Mouse (Mus musculus) liver, embryonic 12.5 days (tissue): ENCODE results near the gene Ablim2. TPM values are rescaled to one million over a fixed set of nuclear protein-coding genes. Genes with fewer than 3 reads are reported as not detected.
A peak's percentile ranks its signal among the peaks of the same experiment; 100 is the strongest.

Source experiments
- ATAC-seq: fragments of 200-750 bp; cut with Nextera tagmentation; 2 replicates; pipeline ENCODE4 v1.8.0; 2017; ENCODE audit warnings: moderate number of reproducible peaks, mild to moderate bottlenecking, moderate library complexity
- H3K27ac ChIP-seq: fragments of 300-500 bp; sonication (generic); 2 replicates; pipeline ENCODE4 v1.5.1; 2016; ENCODE audit warnings: mild to moderate bottlenecking
- H3K27me3 ChIP-seq: fragments of 300-500 bp; sonication (generic); replicated peaks from 2 replicates; pipeline ENCODE4 v1.6.1; 2016; ENCODE audit warnings: mild to moderate bottlenecking, moderate library complexity
- H3K36me3 ChIP-seq: fragments of 300-500 bp; sonication (generic); 2 replicates; pipeline ENCODE4 v1.6.1; 2016; ENCODE audit warnings: mild to moderate bottlenecking, moderate library complexity
- H3K4me1 ChIP-seq: fragments of 300-500 bp; sonication (generic); 2 replicates; pipeline ENCODE4 v1.6.1; 2016
- H3K4me2 ChIP-seq: fragments of 300-500 bp; sonication (generic); 2 replicates; pipeline ENCODE4 v1.6.1; 2016; ENCODE audit warnings: mild to moderate bottlenecking, moderate library complexity
- H3K4me3 ChIP-seq: fragments of 300-500 bp; sonication (generic); 2 replicates; pipeline ENCODE4 v1.5.1; 2016; ENCODE audit warnings: mild to moderate bottlenecking, moderate library complexity
- H3K9ac ChIP-seq: fragments of 300-500 bp; sonication (generic); 2 replicates; pipeline ENCODE4 v1.6.1; 2016; ENCODE audit warnings: mild to moderate bottlenecking, moderate library complexity
- H3K9me3 ChIP-seq: fragments of 300-500 bp; sonication (generic); replicated peaks from 2 replicates; pipeline ENCODE4 v1.6.1; 2016; ENCODE audit warnings: mild to moderate bottlenecking, moderate library complexity
- WGBS: fragments of 180-500 bp; shearing (Covaris S2); methylation state at CpG from one replicate; pipeline ENCODE4 v1.1.7; 2016; ENCODE audit not compliant: insufficient replicate concordance; 5-methylcytosine and 5-hydroxymethylcytosine counted together
- polyA plus RNA-seq: library from polyadenylated mRNA; unstranded; fragments of >200 nt; fragmentation: Nextera tagmentation; extraction: Ambion mirVana; gene quantifications from 2 replicates; pipeline ENCODE4 v1.2.1, GENCODE M21; 2016

Ablim2 gene
- polyA plus RNA-seq, 1 experiment from 2014 or later = 0.12 TPM

DNA sequence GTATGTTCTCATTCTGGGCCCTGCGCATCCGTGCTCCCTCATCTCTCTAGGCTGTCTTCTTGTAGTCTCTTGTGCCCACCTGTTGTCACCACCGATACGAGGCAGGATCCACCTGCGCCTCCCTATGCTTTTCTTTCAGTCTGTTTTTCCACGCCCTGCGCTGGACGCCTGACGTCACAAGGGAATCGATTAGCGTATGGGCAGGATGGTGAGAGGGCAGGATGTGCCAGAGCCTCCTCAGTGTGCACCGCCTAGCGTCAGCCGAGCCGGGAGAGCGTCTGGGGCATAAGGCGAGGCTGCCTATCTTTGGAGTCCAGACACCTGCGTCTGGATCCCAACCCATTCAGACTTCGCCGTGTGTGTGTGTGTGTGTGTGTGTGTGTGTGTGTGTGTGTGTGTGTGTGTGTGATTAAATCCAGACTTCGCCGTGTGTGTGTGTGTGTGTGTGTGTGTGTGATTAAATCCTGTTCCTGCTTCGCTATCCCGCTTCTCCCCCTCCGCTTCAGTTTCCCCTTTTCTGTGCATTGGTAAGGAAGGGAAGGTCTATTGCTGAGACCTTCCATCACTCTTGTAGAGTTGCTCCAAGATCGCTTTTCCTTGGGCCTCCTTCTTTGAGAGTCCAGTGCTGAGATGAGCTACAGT is 562 bp upstream of the Ablim2 start:
- ATAC-seq = peak; percentile 47
- Histone ChIP-seq H3K4me2 (peak overlapping the region; percentile 92), H3K9me3 (no peaks in the 10 kb centered on the region), H3K9ac (no peak overlapping the region), H3K36me3 (no peaks in the 10 kb centered on the region), H3K4me3 (peak overlapping the region; percentile 56), H3K27me3 (peaks cover 57% of the 10 kb centered on the region), H3K27ac (no peak overlapping the region), H3K4me1 (peaks cover 18% of the 10 kb centered on the region)
- WGBS = 6% methylated on average over 25 of the region's 26 CpGs

DNA sequence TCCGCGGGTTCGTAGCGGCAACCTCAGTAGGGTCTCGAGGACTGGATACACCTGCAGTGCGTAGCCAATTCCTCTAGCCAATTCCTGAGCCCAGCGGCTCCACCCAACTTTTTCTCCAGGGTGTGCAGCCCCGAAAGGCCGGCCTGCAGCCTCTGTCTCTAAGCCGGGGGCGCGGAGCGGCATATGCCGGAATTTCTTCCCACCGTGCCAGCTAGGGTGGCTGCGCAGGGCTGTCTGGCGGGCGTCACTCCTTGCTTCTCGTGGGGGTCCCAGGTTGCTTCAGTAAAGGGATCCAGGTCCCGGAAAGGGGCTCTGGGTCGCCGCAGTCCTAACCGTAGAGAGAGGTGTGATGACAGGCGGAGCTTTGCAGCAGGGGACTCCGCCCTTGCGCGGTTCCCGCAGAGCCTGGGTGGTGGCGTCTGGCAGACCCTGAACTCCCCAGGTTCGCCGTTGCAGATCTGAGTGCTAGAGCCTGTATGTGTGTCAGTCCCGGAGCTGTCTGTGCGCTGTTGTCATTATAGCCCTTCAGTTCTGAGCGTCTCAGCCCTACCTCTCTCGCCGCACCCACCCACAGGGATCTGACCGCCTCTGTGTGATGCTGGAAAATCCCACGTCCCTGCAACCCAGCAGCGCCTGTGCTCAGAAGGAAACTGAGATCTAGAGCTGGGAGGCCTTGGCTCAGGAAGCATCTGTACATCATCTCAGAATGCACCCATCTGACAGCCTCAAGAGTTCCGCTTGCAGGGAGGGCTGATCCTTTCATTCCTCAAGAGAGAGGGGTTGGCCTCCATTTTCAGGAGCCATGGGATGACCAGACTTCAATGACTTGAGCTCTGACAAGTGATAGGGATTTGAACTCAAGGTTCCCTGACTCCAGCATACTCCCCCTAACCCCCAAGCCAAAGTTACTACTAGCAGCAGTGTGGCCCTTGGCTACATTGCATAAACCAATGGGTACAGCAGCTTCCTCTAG is 687 bp downstream of the Ablim2 start:
- peak overlapping the region; percentile 44; the same call in 1 of the 2 replicates for H3K9ac ChIP-seq
- H3K4me2 ChIP-seq = peak overlapping the region; percentile 92
- peaks cover 61% of the 10 kb centered on the region for H3K27me3 ChIP-seq
- peaks cover 18% of the 10 kb centered on the region for H3K4me1 ChIP-seq
- no peaks in the 10 kb centered on the region for H3K36me3 ChIP-seq
- H3K27ac ChIP-seq = no peak overlapping the region
- ATAC-seq = no peak
- peak overlapping the region; percentile 56 for H3K4me3 ChIP-seq
- 3% methylated on average over 40 of the region's 40 CpGs for WGBS
- no peaks in the 10 kb centered on the region for H3K9me3 ChIP-seq

DNA sequence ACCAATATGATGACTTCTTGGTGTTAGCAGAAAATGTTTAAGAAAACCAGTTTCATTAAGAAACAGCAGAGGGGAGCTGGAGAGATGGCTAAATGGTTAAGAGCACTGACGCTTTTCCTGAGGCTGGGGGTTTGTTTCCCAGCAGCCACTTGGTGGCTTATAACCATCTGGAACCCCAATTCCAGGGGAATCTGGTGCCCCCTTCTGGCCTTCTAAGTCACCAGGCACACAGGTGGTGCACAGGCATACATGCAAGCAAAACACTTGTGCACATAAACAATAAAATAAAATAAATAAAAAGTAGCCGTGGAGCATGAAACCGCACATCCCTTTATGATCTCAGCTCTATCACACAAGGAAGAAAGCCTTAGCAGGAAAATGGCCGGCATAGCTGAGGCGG is 3.6 kb downstream of the Ablim2 start:
- WGBS = 58% methylated on average over 5 of the region's 5 CpGs
- ATAC-seq = no peak

DNA sequence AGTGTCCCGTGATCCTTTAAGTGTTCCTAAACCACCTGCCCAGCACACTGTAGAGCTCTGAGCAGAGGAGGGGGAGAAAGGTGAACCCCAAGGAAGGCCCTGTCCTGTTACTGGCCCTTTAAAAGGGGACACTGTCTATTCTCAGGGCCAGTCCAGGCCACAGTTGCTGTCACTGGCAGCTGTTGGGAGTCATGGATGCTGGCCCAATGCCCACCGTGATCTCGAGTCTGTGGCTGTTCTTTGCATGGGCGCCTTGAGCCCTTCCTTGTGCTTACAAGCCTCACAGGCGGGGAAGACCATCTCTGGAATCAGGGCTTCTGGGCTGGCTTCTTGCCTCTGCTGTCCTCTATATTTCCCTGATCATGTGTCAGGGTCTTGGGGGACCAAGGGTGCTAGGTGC is 4.7 kb downstream of the Ablim2 start:
- no peak for ATAC-seq
- Histone ChIP-seq H3K36me3 (no peaks in the 10 kb centered on the region), H3K4me3 (no peak overlapping the region), H3K4me1 (peaks cover 10% of the 10 kb centered on the region), H3K27ac (no peak overlapping the region), H3K9ac (no peak overlapping the region), H3K9me3 (no peaks in the 10 kb centered on the region), H3K4me2 (no peak overlapping the region), H3K27me3 (peaks cover 48% of the 10 kb centered on the region)
- 53% methylated on average over 5 of the region's 5 CpGs for WGBS

More for the DNA sequence above, 3.6 kb downstream of the Ablim2 start:
- H3K9me3 ChIP-seq = no peaks in the 10 kb centered on the region
- no peak overlapping the region for H3K4me2 ChIP-seq
- peaks cover 58% of the 10 kb centered on the region for H3K27me3 ChIP-seq
- peaks cover 18% of the 10 kb centered on the region for H3K4me1 ChIP-seq
- no peak overlapping the region for H3K4me3 ChIP-seq
- H3K36me3 ChIP-seq = no peaks in the 10 kb centered on the region
- H3K9ac ChIP-seq = no peak overlapping the region
- H3K27ac ChIP-seq = no peak overlapping the region

DNA sequence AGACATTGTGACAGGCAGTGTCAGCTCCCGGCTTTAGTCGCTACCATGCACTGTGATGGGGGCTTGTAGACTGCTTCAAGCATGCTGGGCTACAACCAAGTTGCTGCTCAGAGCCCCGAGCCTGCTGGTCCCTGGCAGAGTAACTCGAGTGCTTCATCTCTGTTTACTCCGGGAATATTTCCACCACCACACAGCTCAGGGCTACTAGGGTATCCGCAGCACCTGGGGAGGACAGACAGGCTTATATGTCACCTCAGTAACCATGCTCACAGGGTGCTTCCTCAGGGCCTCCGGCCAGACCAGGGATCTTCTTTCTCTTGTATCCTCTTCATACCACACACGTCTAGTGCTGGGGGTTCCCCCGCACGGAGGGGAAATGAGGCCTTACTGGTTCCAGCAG is 5.2 kb downstream of the Ablim2 start:
- H3K27me3 ChIP-seq = peaks cover 43% of the 10 kb centered on the region
- no peak overlapping the region for H3K4me2 ChIP-seq
- H3K27ac ChIP-seq = no peak overlapping the region
- H3K36me3 ChIP-seq = no peaks in the 10 kb centered on the region
- peaks cover 5% of the 10 kb centered on the region for H3K4me1 ChIP-seq
- ATAC-seq = no peak
- WGBS = 57% methylated on average over 10 of the region's 10 CpGs
- H3K9ac ChIP-seq = no peak overlapping the region
- no peak overlapping the region for H3K4me3 ChIP-seq
- no peaks in the 10 kb centered on the region for H3K9me3 ChIP-seq

DNA sequence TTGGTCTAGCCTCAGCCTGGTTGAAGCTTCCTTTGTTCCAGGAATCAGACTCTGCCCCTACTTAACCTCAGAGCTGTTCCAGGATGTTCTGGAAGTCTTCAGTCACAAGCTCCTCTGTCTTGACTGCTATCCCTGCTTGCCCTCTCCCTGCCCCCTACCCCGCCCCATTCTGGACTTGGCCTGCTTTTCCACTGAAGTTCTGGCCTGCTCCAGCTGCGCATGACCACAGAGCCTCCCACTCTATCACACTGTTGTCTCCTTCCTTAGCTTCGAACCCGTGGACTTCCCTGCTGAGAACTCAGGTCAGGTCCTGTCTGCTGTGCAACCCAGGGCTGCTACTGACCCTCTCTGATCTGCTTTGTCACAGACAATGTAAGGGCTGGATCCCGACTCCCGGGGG is 8.2 kb downstream of the Ablim2 start:
- no peak for ATAC-seq
- 61% methylated on average over 6 of the region's 6 CpGs for WGBS
- H3K9ac ChIP-seq = no peak overlapping the region
- no peak overlapping the region for H3K27ac ChIP-seq
- H3K4me2 ChIP-seq = no peak overlapping the region
- peaks cover 14% of the 10 kb centered on the region for H3K27me3 ChIP-seq
- peaks cover 2% of the 10 kb centered on the region for H3K4me1 ChIP-seq
- H3K4me3 ChIP-seq = no peak overlapping the region
- no peaks in the 10 kb centered on the region for H3K36me3 ChIP-seq
- no peaks in the 10 kb centered on the region for H3K9me3 ChIP-seq

DNA sequence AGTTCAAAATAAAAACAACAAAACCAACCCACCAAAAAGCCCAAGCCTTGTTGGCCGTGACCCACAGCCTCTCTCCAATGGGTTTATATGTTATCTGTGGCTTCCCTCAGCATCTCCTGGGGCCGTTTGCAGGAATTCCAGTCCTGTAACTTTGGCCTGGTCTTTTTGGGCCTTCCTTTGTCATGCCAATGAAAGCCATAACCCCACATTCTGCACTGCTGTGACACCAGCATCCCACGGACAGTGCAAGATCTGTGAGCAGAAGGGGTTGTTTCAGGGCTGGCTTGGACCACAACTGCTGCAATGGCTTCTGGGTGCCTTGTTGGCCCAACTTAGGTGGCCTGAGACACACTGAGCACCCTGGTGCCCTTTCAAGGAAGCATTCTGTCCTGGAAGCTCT is 10.8 kb downstream of the Ablim2 start:
- H3K4me2 ChIP-seq = no peak overlapping the region
- H3K9ac ChIP-seq = no peak overlapping the region
- no peak for ATAC-seq
- H3K27me3 ChIP-seq = peaks cover 18% of the 10 kb centered on the region
- 41% methylated on average over 3 of the region's 3 CpGs for WGBS
- H3K4me3 ChIP-seq = no peak overlapping the region
- H3K4me1 ChIP-seq = peaks cover 6% of the 10 kb centered on the region
- H3K27ac ChIP-seq = no peak overlapping the region
- no peaks in the 10 kb centered on the region for H3K36me3 ChIP-seq
- H3K9me3 ChIP-seq = no peaks in the 10 kb centered on the region

DNA sequence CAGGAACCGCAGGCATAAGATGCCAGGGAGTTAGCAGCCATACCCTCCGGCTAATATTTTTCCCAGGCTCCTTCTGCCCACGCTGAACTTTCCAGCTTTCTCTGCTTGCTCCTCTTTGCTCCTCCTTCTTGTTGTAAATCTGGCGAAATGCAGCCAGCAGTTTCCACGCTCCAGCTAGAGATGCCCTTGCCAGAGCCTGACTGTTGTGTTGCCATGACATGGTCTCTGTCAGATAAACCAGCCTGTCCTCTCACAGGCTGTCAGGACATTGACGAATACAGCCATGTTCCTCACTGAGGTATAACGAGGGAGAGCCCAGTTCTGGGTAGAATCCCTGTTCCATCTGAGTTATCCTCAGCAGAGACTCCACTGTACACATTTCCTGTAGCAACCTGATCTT is 11.3 kb downstream of the Ablim2 start:
- no peak overlapping the region for H3K4me3 ChIP-seq
- no peak overlapping the region for H3K4me2 ChIP-seq
- H3K9ac ChIP-seq = no peak overlapping the region
- ATAC-seq = no peak
- H3K36me3 ChIP-seq = no peaks in the 10 kb centered on the region
- 61% methylated on average over 7 of the region's 7 CpGs for WGBS
- H3K27ac ChIP-seq = no peak overlapping the region
- H3K27me3 ChIP-seq = peaks cover 19% of the 10 kb centered on the region
- peaks cover 6% of the 10 kb centered on the region for H3K4me1 ChIP-seq
- H3K9me3 ChIP-seq = no peaks in the 10 kb centered on the region

DNA sequence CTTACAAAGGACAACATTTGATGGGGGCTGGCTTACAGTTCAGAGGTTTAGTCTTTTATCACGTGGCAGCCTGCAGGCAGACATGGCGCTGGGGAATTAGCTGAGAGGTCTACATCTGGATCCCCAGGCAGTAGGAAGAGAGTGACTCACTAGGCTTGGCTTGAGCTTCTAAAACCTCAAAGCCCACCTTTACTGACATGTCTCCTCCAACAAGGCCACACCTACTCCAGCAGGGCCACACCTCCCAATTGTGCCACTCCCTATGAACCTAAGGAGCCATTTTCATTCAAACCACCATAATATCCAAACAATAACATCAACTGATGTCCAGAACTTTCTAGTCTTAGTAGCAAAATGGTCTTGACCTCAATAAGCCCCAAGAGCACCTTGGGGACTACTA is 12.6 kb downstream of the Ablim2 start:
- no peak overlapping the region for H3K27ac ChIP-seq
- no peaks in the 10 kb centered on the region for H3K9me3 ChIP-seq
- 66% methylated on average over 2 of the region's 2 CpGs for WGBS
- H3K36me3 ChIP-seq = no peaks in the 10 kb centered on the region
- 0 out of 2 replicates have a peak, but pooled peaks cover 14% of the 10 kb centered on the region for H3K27me3 ChIP-seq
- no peak overlapping the region for H3K4me3 ChIP-seq
- no peak overlapping the region for H3K9ac ChIP-seq
- ATAC-seq = no peak
- H3K4me1 ChIP-seq = peaks cover 6% of the 10 kb centered on the region
- no peak overlapping the region for H3K4me2 ChIP-seq

DNA sequence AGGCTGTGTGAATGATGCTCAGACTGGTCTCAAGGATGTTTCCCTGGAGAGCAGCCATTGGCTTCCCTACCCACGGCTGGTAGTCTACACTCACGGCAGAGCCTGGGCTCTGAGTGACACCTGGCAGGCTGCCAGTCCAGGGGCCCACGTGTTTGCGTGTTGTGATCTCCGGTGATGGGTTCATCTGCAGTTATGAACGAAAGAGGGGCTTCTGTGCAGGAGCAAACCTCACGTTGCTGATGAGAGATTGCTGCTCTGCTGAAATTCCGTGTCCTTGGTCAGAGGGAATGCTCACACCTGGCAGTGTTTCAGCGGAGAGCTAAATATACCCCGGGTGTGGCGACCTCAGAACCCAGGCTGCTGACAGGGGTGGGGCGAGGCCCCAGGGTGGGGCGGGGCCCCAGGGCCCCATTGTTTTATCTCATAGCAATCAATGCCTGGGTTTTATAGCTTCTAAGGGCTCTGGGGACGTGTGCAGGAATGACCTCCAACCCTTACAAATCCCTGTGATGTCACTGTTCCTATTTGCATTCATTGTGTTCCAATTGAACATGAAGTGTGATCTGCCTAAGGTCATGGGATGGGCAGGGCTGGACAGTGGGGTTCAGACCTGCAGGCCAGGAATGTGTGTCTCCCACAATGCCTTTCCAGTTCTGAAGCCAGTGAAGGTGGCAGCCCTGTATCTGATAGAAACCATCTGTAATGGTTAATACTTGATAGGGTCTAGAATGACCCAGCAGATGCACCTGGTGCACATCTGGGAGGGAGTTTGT is 13.4 kb downstream of the Ablim2 start:
- Histone ChIP-seq H3K4me1 (peaks cover 6% of the 10 kb centered on the region), H3K27ac (no peak overlapping the region), H3K4me3 (no peak overlapping the region), H3K4me2 (no peak overlapping the region), H3K36me3 (no peaks in the 10 kb centered on the region), H3K9ac (no peak overlapping the region), H3K9me3 (no peaks in the 10 kb centered on the region), H3K27me3 (0 out of 2 replicates have a peak, but pooled peaks cover 14% of the 10 kb centered on the region)
- no peak for ATAC-seq
- WGBS = 57% methylated on average over 14 of the region's 14 CpGs

DNA sequence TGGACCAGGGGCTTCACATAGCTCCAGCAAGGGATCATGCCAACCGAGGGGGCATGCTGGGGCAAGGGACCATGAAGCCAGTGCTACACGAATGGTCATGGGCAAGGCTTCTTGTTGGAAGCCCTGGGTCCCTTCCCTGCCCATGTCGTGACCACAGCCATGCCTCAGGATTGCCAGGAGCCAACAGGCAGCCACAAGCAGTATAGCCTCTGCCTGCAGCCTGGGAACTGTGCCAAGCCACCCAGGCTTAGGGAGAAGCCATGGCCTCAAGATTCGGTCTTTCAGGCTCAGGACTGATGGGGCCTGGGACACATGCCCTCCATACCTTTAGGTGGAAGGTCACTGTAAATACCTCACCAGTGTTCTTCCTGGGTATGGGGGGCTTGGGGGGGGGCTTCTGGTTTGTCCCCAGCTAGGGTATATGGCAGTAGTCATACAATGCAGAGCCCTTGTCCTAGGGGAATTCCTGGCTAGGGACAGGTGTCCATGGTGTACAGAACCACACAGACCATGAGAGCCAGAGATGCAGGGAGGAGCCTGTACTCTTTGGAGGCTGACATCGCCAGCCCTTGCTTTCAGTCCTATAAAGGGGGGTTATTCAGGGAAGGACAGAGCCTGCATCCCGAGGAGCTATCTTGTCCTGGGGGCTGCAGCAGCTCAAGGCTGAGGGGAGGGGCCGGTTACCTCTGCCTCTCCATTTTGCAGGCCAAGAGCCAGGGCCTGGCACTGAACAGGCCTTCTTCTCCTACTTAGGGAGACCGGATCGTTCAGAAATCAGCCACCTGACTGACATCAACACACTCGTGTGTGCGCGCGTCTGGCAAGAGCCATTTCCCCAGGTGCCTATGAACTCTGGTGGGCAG is 15.8 kb downstream of the Ablim2 start:
- ATAC-seq = no peak
- Histone ChIP-seq H3K36me3 (no peaks in the 10 kb centered on the region), H3K4me3 (no peak overlapping the region), H3K27ac (no peak overlapping the region), H3K9ac (no peak overlapping the region), H3K9me3 (no peaks in the 10 kb centered on the region), H3K4me2 (no peak overlapping the region), H3K4me1 (peaks cover 6% of the 10 kb centered on the region), H3K27me3 (0 out of 2 replicates have a peak, but pooled peaks cover 14% of the 10 kb centered on the region)
- 59% methylated on average over 13 of the region's 13 CpGs for WGBS
